Mouse (Mus musculus) CD4-positive, CD25-positive, alpha-beta regulatory T cell, adult 2 months (primary cell): ENCODE results near the gene Agbl2.

Experiments used
- DNase-seq: peaks from one replicate; pipeline ENCODE4 v3.0.0-alpha.2; 2012; ENCODE audit warnings: low read depth, low spot score

Agbl2 gene

GRCm38 (mm10) chr2:90871180-90871961 is 88.8 kb downstream of the Agbl2 start:
- DNase-seq: no peak

DNA sequence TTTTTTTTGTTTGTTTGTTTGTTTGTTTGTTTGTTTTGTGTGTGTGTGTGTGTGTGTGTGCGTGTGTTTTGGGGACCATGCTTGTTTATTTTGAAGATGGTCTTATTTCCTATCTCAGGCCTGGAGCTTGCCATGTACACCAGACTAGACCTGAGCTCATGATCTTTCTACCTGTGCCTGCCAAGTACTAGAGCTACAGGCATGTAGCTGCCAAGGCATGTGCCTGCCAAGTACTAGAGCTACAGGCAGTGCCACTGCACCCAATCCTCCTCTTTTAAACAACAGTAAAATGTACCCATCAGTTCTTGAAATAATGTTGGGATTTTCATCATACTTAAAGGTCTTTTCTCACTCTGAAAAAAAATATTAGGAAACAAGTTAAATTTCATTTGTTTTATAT is 91.5 kb downstream of the Agbl2 start:
- no peak for DNase-seq

- no peak for DNase-seq
Observed at GRCm38 (mm10) chr2:90875239-90875638, 92.7 kb downstream of the Agbl2 start.

DNA sequence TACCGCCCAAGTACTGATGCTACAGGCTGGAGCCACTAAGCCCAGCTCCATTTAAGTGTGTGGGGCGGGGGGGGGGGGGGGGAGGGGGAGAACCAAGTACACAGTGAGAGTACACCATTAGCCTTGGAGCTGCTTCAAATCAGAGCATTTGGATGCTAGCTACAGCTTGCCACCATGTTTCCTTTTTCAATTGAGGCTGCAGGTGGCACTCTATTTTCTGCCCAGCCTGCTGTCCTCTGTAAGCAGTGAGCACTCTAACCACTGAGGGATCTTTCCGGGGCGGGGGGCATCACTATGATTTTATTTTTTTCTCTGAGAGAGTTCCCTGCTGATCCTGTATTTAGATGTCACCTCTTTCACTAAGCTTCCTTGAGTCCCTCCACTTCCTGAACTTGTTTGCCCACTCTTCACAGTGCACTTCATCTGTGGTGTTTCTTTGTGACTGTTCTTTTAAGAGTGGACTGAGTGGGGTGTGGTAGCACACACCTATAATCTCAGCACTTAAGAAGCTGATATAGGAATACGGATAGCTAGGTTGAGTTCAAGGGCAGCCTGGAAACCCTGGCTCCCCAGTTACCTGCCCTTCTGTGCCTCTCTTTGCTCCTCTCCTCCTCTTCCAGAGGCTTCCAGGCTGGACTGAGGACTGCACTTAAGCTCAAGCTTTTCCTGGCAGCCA is 95.2 kb downstream of the Agbl2 start:
- no peak for DNase-seq

DNA sequence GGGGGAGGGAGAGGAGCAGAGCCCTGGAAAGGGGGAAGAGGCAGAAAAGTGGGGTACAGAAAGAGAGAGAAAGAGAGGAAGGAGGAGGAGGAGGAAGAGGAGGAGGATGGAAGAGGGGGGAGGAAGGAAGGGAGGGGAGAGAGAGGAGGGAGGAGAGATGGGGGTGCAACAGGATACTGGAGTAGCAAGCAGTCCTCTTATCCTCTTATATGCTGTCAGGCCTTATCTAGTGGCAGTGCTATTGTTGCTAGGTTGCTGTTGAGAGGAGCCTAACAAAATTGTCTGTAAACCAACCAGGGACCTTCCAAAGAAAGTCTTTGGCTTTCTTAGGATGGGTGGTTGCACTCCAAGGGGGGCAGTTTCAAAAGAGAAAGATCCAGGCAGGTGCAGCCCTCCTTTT is 96.9 kb downstream of the Agbl2 start:
- DNase-seq: no peak

DNA sequence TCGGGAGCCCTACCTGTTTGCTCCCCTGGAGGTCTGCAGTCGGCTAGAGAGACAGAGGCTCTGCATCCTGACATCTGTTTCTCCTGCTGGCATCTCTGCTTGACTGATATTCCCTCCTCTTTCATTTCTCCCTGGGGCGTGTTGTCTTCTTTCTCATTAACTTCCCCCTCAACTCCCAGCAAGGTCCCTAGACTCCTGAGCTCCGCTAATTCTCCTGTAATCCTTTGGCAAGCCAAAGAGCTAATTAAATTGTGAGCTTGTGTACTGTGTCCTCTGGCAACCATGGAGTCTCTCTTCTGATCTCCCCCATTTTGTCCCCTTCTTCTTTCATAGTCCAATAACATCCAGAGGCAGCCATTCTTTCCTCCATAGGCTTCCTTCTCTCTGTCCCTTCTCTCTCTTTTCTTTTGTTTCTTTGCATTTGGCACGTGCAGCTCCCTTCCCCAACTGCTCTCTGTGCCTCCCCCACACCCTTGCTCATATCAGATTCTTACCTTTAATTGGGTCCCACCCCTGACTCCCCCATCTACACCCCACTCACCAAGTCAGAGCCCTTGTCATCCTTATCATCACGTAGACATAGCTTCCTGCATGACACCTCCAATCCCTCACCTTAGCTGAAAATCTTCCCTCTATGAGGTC is 97.7 kb downstream of the Agbl2 start:
- no peak for DNase-seq

DNA sequence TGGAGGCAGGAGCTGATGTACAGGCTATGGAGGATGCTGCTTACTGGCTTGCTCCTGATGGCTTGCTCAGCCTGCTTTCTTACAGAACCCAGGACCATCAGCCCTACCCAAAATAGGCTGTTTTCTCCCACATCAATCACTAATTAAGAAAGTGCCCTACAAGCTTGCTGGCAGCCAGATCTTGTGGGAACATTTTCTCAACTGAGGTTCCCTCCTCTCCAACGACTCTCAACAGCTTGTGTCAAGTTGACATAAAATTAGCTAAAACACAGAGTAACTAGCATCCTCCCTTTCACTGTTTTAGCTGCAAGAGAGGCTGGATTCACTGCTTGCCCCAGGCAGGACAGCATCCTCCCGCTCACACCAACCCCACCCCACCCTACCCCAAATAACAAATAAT is 99.3 kb downstream of the Agbl2 start:
- no peak for DNase-seq
